Mouse (Mus musculus) bone marrow, adult 2 months (tissue): ENCODE measurements around the gene Tmc1.

Experiments used
- CTCF ChIP-seq: fragments of 200-500 bp; IDR thresholded peaks from 2 replicates; pipeline ENCODE4 v1.5.1; 2011; ENCODE audit warnings: low read length, control low read depth; ENCODE audit not compliant: control insufficient read depth, insufficient read depth
- POLR2A ChIP-seq: fragments of 200-500 bp; IDR thresholded peaks from 2 replicates; pipeline ENCODE4 v1.6.1; 2011; ENCODE audit warnings: low read depth, mild to moderate bottlenecking, control low read depth, low read length, borderline replicate concordance; ENCODE audit not compliant: control insufficient read depth

DNA sequence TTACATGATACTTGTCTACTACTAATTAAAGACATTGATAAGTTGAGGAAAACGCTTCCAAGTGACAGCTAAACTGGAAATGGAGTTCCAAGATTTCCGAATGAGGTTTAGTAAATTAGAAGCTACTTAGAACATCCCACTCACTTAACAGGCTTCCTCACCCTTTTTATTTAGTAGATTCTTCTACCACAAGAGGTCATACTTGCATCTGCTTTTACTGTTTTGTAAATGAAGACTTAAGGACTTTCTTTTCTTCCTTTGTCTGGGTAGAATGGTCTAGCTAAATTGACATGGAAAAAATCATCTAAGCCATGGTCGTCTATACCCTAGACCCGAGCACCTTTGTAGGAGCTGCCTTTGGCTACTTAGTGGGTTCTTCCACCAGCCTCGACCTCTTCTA, 105.1 kb downstream of the Tmc1 start:
- TF ChIP-seq POLR2A (no peak), CTCF (no peak)
